Mouse (Mus musculus) forebrain, postnatal 0 days (tissue): ENCODE results near the gene Epb41l3. TPM values are rescaled to one million over a fixed set of nuclear protein-coding genes. Genes with fewer than 3 reads are reported as not detected.

ENCODE experiments used
- ATAC-seq: fragments of 200-750 bp; cut with Nextera tagmentation; 2 replicates; pipeline ENCODE4 v1.8.0; 2017; ENCODE audit warnings: mild to moderate bottlenecking, moderate library complexity
- DNase-seq: peaks from one replicate; pipeline ENCODE4 v3.0.0-alpha.2; 2015
- H3K27ac ChIP-seq: fragments of 300-500 bp; sonication (generic); 2 replicates; pipeline ENCODE4 v1.5.1; 2014; ENCODE audit warnings: low read depth, mild to moderate bottlenecking, antibody characterized with exemption, low read length, moderate library complexity, mixed read lengths
- H3K27me3 ChIP-seq: fragments of 300-500 bp; sonication (generic); 2 replicates; pipeline ENCODE4 v1.6.1; 2014; ENCODE audit warnings: mild to moderate bottlenecking, low read length, mixed read lengths; ENCODE audit not compliant: insufficient read depth
- H3K36me3 ChIP-seq: fragments of 300-500 bp; sonication (generic); 2 replicates; pipeline ENCODE4 v1.6.1; 2014; ENCODE audit warnings: mild to moderate bottlenecking, moderate library complexity; ENCODE audit not compliant: insufficient read depth
- H3K4me1 ChIP-seq: fragments of 300-500 bp; sonication (generic); 2 replicates; pipeline ENCODE4 v1.6.1; 2014; ENCODE audit warnings: antibody characterized with exemption; ENCODE audit not compliant: insufficient read depth
- H3K4me2 ChIP-seq: fragments of 300-500 bp; sonication (generic); 2 replicates; pipeline ENCODE4 v1.6.1; 2014; ENCODE audit warnings: low read depth, mild to moderate bottlenecking, moderate library complexity
- H3K4me3 ChIP-seq: fragments of 300-500 bp; sonication (generic); 2 replicates; pipeline ENCODE4 v1.5.1; 2014; ENCODE audit warnings: low read depth, low read length, mixed read lengths
- H3K9ac ChIP-seq: fragments of 300-500 bp; sonication (generic); 2 replicates; pipeline ENCODE4 v1.6.1; 2014; ENCODE audit warnings: mild to moderate bottlenecking
- H3K9me3 ChIP-seq: fragments of 300-500 bp; sonication (generic); 2 replicates; pipeline ENCODE4 v1.6.1; 2016; ENCODE audit warnings: low read length
- CTCF ChIP-seq: sonication (generic); IDR thresholded peaks from 2 replicates; pipeline ENCODE4 v1.5.1; 2016; ENCODE audit warnings: antibody characterized with exemption, control low read depth, low read depth
- WGBS: fragments of 180-500 bp; shearing (Covaris S2); extraction: QIAGEN DNeasy Blood & Tissue Kit; methylation state at CpG from one replicate; pipeline ENCODE4 v1.1.7; 2014; 5-methylcytosine and 5-hydroxymethylcytosine counted together
- polyA plus RNA-seq: library from polyadenylated mRNA; unstranded; fragments of >200 nt; fragmentation: Nextera tagmentation; extraction: Ambion mirVana; gene quantifications from 2 replicates; pipeline ENCODE4 v1.2.1, GENCODE M21; 2015
- total RNA-seq: library from RNA; depleted of rRNA; stranded (reverse); fragments of >200 nt; gene quantifications from 2 replicates; pipeline ENCODE4 v1.2.3, GENCODE M21; 2014; rRNA removed

The Epb41l3 gene
- total and polyA plus RNA-seq, 2 experiments from 2014 or later, result 54.1 to 68.6 TPM

DNA sequence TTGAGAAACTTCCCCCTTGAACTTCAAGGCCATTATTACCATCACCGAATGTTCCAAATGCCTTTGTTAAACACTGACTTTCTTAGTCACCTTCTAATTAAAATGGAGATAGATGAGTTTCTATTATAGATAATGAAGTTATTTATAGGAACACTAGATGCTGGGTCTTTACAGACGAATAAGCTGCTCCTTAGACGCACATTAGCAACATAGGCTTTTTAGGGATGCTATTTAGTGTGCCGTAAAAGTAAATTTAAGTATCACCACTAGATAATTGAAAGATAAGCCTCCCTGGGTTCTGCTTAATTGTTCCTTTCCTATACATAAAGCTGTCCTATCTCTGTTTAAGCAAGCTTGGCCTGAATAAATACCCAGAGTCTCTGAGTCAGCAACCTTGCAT, 226.1 kb downstream of the Epb41l3 start:
- ATAC-seq, result no peak
- no peak overlapping the region for H3K4me2 ChIP-seq
- no peak for DNase-seq
- no peaks in the 10 kb centered on the region for H3K9me3 ChIP-seq
- WGBS, result 67% methylated on average over 4 of the region's 4 CpGs
- no peak overlapping the region for H3K4me3 ChIP-seq
- H3K27ac ChIP-seq, result no peak overlapping the region
- H3K9ac ChIP-seq, result no peak overlapping the region
- TF ChIP-seq CTCF, result no peak
- H3K27me3 ChIP-seq, result no peaks in the 10 kb centered on the region
- H3K4me1 ChIP-seq, result no peaks in the 10 kb centered on the region
- no peaks in the 10 kb centered on the region for H3K36me3 ChIP-seq

- ATAC-seq, result peak; percentile 90
- H3K27ac ChIP-seq, result no peak overlapping the region
- DNase-seq, result peak; percentile 50
- WGBS, result 41% methylated on average over 11 of the region's 11 CpGs
- peak overlapping the region; percentile 8 for H3K4me2 ChIP-seq
- H3K9me3 ChIP-seq, result no peaks in the 10 kb centered on the region
- no peak for TF ChIP-seq CTCF
- no peak overlapping the region for H3K9ac ChIP-seq
- no peaks in the 10 kb centered on the region for H3K27me3 ChIP-seq
- no peaks in the 10 kb centered on the region for H3K4me1 ChIP-seq
- H3K4me3 ChIP-seq, result no peak overlapping the region
- no peaks in the 10 kb centered on the region for H3K36me3 ChIP-seq
These were observed 228.2 kb downstream of the Epb41l3 start for GRCm38 (mm10) chr17:69303579-69304274.

DNA sequence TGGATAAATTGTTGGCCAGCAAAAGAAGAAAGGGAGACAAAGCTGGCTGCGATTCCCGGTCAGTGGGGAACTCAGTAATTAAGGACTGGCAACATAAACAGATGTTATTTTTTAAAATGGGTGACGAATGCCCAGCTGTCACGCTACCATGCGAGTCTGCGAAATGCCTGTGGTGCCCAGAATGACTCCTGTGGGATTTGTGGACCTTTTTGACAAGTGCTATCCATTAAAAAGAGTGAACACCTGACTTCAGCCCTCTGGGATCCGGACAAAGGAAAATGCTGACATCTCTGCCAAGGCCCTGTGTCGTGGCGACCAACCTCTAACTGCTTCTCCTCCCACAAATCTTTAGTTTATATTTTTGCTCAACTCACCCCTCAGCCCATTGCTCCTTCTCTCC, 232.2 kb downstream of the Epb41l3 start:
- ATAC-seq, result no peak

DNA sequence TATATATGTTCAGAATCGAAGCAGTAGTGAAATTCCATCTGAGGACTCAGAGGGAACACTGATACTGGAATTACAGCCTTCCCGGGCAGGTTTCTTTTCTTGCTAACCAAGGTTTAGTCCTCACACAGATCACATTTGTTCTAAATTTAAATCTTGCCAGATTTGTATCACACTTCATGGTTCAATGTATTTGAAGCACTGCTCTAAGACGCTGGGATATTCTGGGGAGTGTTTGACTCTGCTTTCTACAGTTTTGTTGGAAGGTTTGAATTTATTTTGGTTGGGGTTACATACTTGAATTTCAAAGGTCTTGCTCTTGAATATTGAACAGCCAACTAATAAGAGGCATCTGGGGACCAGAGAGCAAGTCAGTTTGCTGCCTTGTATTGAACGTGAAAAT, 234.4 kb downstream of the Epb41l3 start:
- TF ChIP-seq CTCF, result no peak
- ATAC-seq (no peak), DNase-seq (no peak)
- H3K4me1 ChIP-seq, result no peaks in the 10 kb centered on the region
- H3K27me3 ChIP-seq, result no peaks in the 10 kb centered on the region
- H3K4me3 ChIP-seq, result no peak overlapping the region
- no peaks in the 10 kb centered on the region for H3K9me3 ChIP-seq
- H3K27ac ChIP-seq, result no peak overlapping the region
- H3K36me3 ChIP-seq, result no peaks in the 10 kb centered on the region
- H3K4me2 ChIP-seq, result no peak overlapping the region
- no peak overlapping the region for H3K9ac ChIP-seq
- WGBS, result 59% methylated on average over 4 of the region's 4 CpGs

More for the DNA sequence above, 232.2 kb downstream of the Epb41l3 start:
- DNase-seq, result no peak
- Histone ChIP-seq H3K4me2 (no peak overlapping the region), H3K36me3 (no peaks in the 10 kb centered on the region), H3K9ac (no peak overlapping the region), H3K4me1 (no peaks in the 10 kb centered on the region), H3K9me3 (no peaks in the 10 kb centered on the region), H3K27me3 (no peaks in the 10 kb centered on the region), H3K4me3 (no peak overlapping the region), H3K27ac (no peak overlapping the region)
- 69% methylated on average over 9 of the region's 9 CpGs for WGBS
- TF ChIP-seq CTCF, result no peak

GRCm38 (mm10) chr17:69320496-69320895, 245.0 kb downstream of the Epb41l3 start:
- Histone ChIP-seq H3K36me3 (no peaks in the 10 kb centered on the region), H3K9ac (no peak overlapping the region), H3K27ac (no peak overlapping the region), H3K4me3 (no peak overlapping the region), H3K9me3 (no peaks in the 10 kb centered on the region), H3K27me3 (no peaks in the 10 kb centered on the region), H3K4me1 (no peaks in the 10 kb centered on the region), H3K4me2 (no peak overlapping the region)
- WGBS, result 92% methylated on average over 10 of the region's 10 CpGs
- ATAC-seq (no peak), DNase-seq (no peak)
- TF ChIP-seq CTCF, result no peak

GRCm38 (mm10) chr17:69322721-69323120, 247.2 kb downstream of the Epb41l3 start:
- H3K36me3 ChIP-seq, result no peaks in the 10 kb centered on the region
- H3K4me1 ChIP-seq, result no peaks in the 10 kb centered on the region
- H3K4me2 ChIP-seq, result no peak overlapping the region
- TF ChIP-seq CTCF, result no peak
- H3K4me3 ChIP-seq, result no peak overlapping the region
- WGBS, result 96% methylated on average over 2 of the region's 2 CpGs
- ATAC-seq (no peak), DNase-seq (no peak)
- H3K27ac ChIP-seq, result no peak overlapping the region
- no peaks in the 10 kb centered on the region for H3K27me3 ChIP-seq
- no peaks in the 10 kb centered on the region for H3K9me3 ChIP-seq
- H3K9ac ChIP-seq, result no peak overlapping the region

Other genes with a start within 250 kb of the Epb41l3 start
- 9.6 and 12.9 TPM in 2 replicates for gene Tmem200c, start 249.1 kb upstream of the Epb41l3 start, total RNA-seq
- gene Tmem200c, start 249.1 kb upstream of the Epb41l3 start, polyA plus RNA-seq, result 1.7 and 2.0 TPM in 2 replicates